Mouse (Mus musculus): ENCODE measurements around the gene Chchd3. TPM values are rescaled to one million over a fixed set of nuclear protein-coding genes. Genes with fewer than 3 reads are reported as not detected.

The Chchd3 gene
- polyA plus RNA-seq, 1 experiment, result not detected

GRCm38 (mm10) chr6:32818961-32819360, 241.1 kb downstream of the Chchd3 start:
- no peak overlapping the region for H3K4me3 ChIP-seq (ENCODE audit: insufficient read depth, low read depth, low read length)
- H3K27ac ChIP-seq (ENCODE audit: insufficient read depth, low read depth, low read length), result no peak overlapping the region
- TF ChIP-seq POLR2A (IDR thresholded peaks at IDR 0.05; ENCODE audit: insufficient read depth, low read depth, low read length) (no peak), CTCF (IDR thresholded peaks at IDR 0.05; ENCODE audit: insufficient read depth, low read depth, low read length) (no peak)
- 94% methylated on average over 4 of the region's 4 CpGs for WGBS
- H3K4me1 ChIP-seq (ENCODE audit: control insufficient read depth, insufficient read depth, low read length), result no peaks in the 10 kb centered on the region

GRCm38 (mm10) chr6:32808796-32809195, 251.3 kb downstream of the Chchd3 start:
- whole genome bisulfite sequencing, result 98% methylated on average over 1 of the region's 1 CpGs
- no peak for TF ChIP-seq POLR2A (IDR thresholded peaks at IDR 0.05; ENCODE audit: insufficient read depth, low read depth, low read length)
- Histone ChIP-seq H3K4me1 (ENCODE audit: control insufficient read depth, insufficient read depth, low read length) (no peaks in the 10 kb centered on the region), H3K27ac (ENCODE audit: insufficient read depth, low read depth, low read length) (no peak overlapping the region), H3K4me3 (ENCODE audit: insufficient read depth, low read depth, low read length) (no peak overlapping the region)

- no peak overlapping the region for H3K4me3 ChIP-seq (ENCODE audit: insufficient read depth, low read depth, low read length)
- no peak for TF ChIP-seq POLR2A (IDR thresholded peaks at IDR 0.05; ENCODE audit: insufficient read depth, low read depth, low read length)
- TF ChIP-seq CTCF (IDR thresholded peaks at IDR 0.05; ENCODE audit: insufficient read depth, low read depth, low read length), result no peak
- no peaks in the 10 kb centered on the region for H3K4me1 ChIP-seq (ENCODE audit: control insufficient read depth, insufficient read depth, low read length)
- H3K27ac ChIP-seq (ENCODE audit: insufficient read depth, low read depth, low read length), result no peak overlapping the region
- 91% methylated on average over 4 of the region's 4 CpGs for WGBS
These were observed 252.3 kb downstream of the Chchd3 start for GRCm38 (mm10) chr6:32807771-32808170.

GRCm38 (mm10) chr6:32803646-32804045, 256.4 kb downstream of the Chchd3 start:
- no peak overlapping the region for H3K27ac ChIP-seq (ENCODE audit: insufficient read depth, low read depth, low read length)
- TF ChIP-seq POLR2A (IDR thresholded peaks at IDR 0.05; ENCODE audit: insufficient read depth, low read depth, low read length) (no peak), CTCF (IDR thresholded peaks at IDR 0.05; ENCODE audit: insufficient read depth, low read depth, low read length) (no peak)
- H3K4me1 ChIP-seq (ENCODE audit: control insufficient read depth, insufficient read depth, low read length), result no peaks in the 10 kb centered on the region
- no peak overlapping the region for H3K4me3 ChIP-seq (ENCODE audit: insufficient read depth, low read depth, low read length)
- 96% methylated on average over 4 of the region's 4 CpGs for WGBS

GRCm38 (mm10) chr6:32801776-32802175, 258.3 kb downstream of the Chchd3 start:
- H3K27ac ChIP-seq (ENCODE audit: insufficient read depth, low read depth, low read length), result no peak overlapping the region
- no peaks in the 10 kb centered on the region for H3K4me1 ChIP-seq (ENCODE audit: control insufficient read depth, insufficient read depth, low read length)
- WGBS, result 97% methylated on average over 6 of the region's 6 CpGs
- no peak for TF ChIP-seq CTCF (IDR thresholded peaks at IDR 0.05; ENCODE audit: insufficient read depth, low read depth, low read length)
- no peak for TF ChIP-seq POLR2A (IDR thresholded peaks at IDR 0.05; ENCODE audit: insufficient read depth, low read depth, low read length)
- no peak overlapping the region for H3K4me3 ChIP-seq (ENCODE audit: insufficient read depth, low read depth, low read length)

- Histone ChIP-seq H3K4me1 (ENCODE audit: control insufficient read depth, insufficient read depth, low read length) (no peaks in the 10 kb centered on the region), H3K4me3 (ENCODE audit: insufficient read depth, low read depth, low read length) (no peak overlapping the region), H3K27ac (ENCODE audit: insufficient read depth, low read depth, low read length) (no peak overlapping the region)
- 66% methylated on average over 4 of the region's 4 CpGs for WGBS
- TF ChIP-seq POLR2A (IDR thresholded peaks at IDR 0.05; ENCODE audit: insufficient read depth, low read depth, low read length) (no peak), CTCF (IDR thresholded peaks at IDR 0.05; ENCODE audit: insufficient read depth, low read depth, low read length) (no peak)
These were observed 262.5 kb downstream of the Chchd3 start for GRCm38 (mm10) chr6:32797525-32797924.

- Histone ChIP-seq H3K4me3 (ENCODE audit: insufficient read depth, low read depth, low read length) (no peak overlapping the region), H3K4me1 (ENCODE audit: control insufficient read depth, insufficient read depth, low read length) (no peaks in the 10 kb centered on the region), H3K27ac (ENCODE audit: insufficient read depth, low read depth, low read length) (no peak overlapping the region)
- 85% methylated on average over 8 of the region's 8 CpGs for WGBS
- TF ChIP-seq CTCF (IDR thresholded peaks at IDR 0.05; ENCODE audit: insufficient read depth, low read depth, low read length), result no peak
- no peak for TF ChIP-seq POLR2A (IDR thresholded peaks at IDR 0.05; ENCODE audit: insufficient read depth, low read depth, low read length)
These were observed 264.2 kb downstream of the Chchd3 start for GRCm38 (mm10) chr6:32795653-32796500.

- WGBS, result 97% methylated on average over 1 of the region's 1 CpGs
These were observed 266.5 kb downstream of the Chchd3 start for GRCm38 (mm10) chr6:32793575-32793974.

GRCm38 (mm10) chr6:32793163-32793562, 266.9 kb downstream of the Chchd3 start:
- H3K4me3 ChIP-seq (ENCODE audit: insufficient read depth, low read depth, low read length), result no peak overlapping the region
- H3K4me1 ChIP-seq (ENCODE audit: control insufficient read depth, insufficient read depth, low read length), result no peaks in the 10 kb centered on the region
- H3K27ac ChIP-seq (ENCODE audit: insufficient read depth, low read depth, low read length), result no peak overlapping the region
- no peak for TF ChIP-seq CTCF (IDR thresholded peaks at IDR 0.05; ENCODE audit: insufficient read depth, low read depth, low read length)
- TF ChIP-seq POLR2A (IDR thresholded peaks at IDR 0.05; ENCODE audit: insufficient read depth, low read depth, low read length), result no peak
- 97% methylated on average over 3 of the region's 3 CpGs for WGBS

More at GRCm38 (mm10) chr6:32793575-32793974, 266.5 kb downstream of the Chchd3 start:
- Histone ChIP-seq H3K4me1 (ENCODE audit: control insufficient read depth, insufficient read depth, low read length) (no peaks in the 10 kb centered on the region), H3K4me3 (ENCODE audit: insufficient read depth, low read depth, low read length) (no peak overlapping the region), H3K27ac (ENCODE audit: insufficient read depth, low read depth, low read length) (no peak overlapping the region)
- TF ChIP-seq CTCF (IDR thresholded peaks at IDR 0.05; ENCODE audit: insufficient read depth, low read depth, low read length) (no peak), POLR2A (IDR thresholded peaks at IDR 0.05; ENCODE audit: insufficient read depth, low read depth, low read length) (no peak)
